Mouse (Mus musculus) ES-E14 (cell line): ENCODE results near the gene Sh2d6. TPM values are rescaled to one million over a fixed set of nuclear protein-coding genes. Genes with fewer than 3 reads are reported as not detected.

Experiments
- DNase-seq: peaks from one replicate; pipeline ENCODE4 v3.0.0-alpha.2; 2013; ENCODE audit warnings: low read depth, low spot score
- H3K27ac ChIP-seq: 2 replicates; pipeline ENCODE4 v1.5.1; 2012; ENCODE audit warnings: low read depth, mild to moderate bottlenecking, low read length, moderate library complexity, mixed read lengths; ENCODE audit not compliant: poor library complexity, insufficient read depth, severe bottlenecking
- H3K36me3 ChIP-seq: 2 replicates; pipeline ENCODE4 v1.6.1; 2012; ENCODE audit warnings: mild to moderate bottlenecking, low read length, moderate library complexity, mixed read lengths; ENCODE audit not compliant: control insufficient read depth, poor library complexity, insufficient read depth, severe bottlenecking
- H3K4me1 ChIP-seq, 2 experiments: fragments of 150-350 bp in 1 of 2; sonication (generic) in 1 of 2; 2 replicates each; pipeline ENCODE4 v1.6.1; 2012; ENCODE audit warnings: low read length in 2 of 2, mild to moderate bottlenecking in 1 of 2, mixed read lengths in 1 of 2; ENCODE audit not compliant: control insufficient read depth in 2 of 2, insufficient read depth in 2 of 2, poor library complexity in 1 of 2
- H3K4me3 ChIP-seq, 2 experiments: fragments of 150-350 bp in 1 of 2; sonication (generic) in 1 of 2; 2 replicates each; pipeline ENCODE4 v1.5.1; 2012; ENCODE audit warnings: low read length in 2 of 2, low read depth in 1 of 2, mild to moderate bottlenecking in 1 of 2, mixed read lengths in 1 of 2; ENCODE audit not compliant: insufficient read depth in 1 of 2, poor library complexity in 1 of 2, severe bottlenecking in 1 of 2
- H3K9ac ChIP-seq: 2 replicates; pipeline ENCODE4 v1.6.1; 2012; ENCODE audit warnings: low read depth, mild to moderate bottlenecking, low read length, mixed read lengths; ENCODE audit not compliant: poor library complexity, insufficient read depth, severe bottlenecking
- H3K9me3 ChIP-seq: fragments of 150-350 bp; sonication (generic); 2 replicates; pipeline ENCODE4 v1.6.1; 2012; ENCODE audit warnings: low read depth, mild to moderate bottlenecking, low read length; ENCODE audit not compliant: control insufficient read depth, insufficient read depth
- CHD2 ChIP-seq: IDR thresholded peaks from 2 replicates; pipeline ENCODE4 v1.6.1; 2014; ENCODE audit warnings: mild to moderate bottlenecking, low read depth, low read length, inconsistent platforms
- HCFC1 ChIP-seq: IDR thresholded peaks from 2 replicates; pipeline ENCODE4 v1.6.1; 2012; ENCODE audit warnings: low read length, inconsistent platforms, borderline replicate concordance; ENCODE audit not compliant: insufficient read depth
- MAFK ChIP-seq: IDR thresholded peaks from 2 replicates; pipeline ENCODE4 v1.6.1; 2014; ENCODE audit warnings: mild to moderate bottlenecking, low read depth, low read length, inconsistent platforms; ENCODE audit not compliant: insufficient read depth
- ZC3H11A ChIP-seq: IDR thresholded peaks from 2 replicates; pipeline ENCODE4 v1.6.1; 2012; ENCODE audit warnings: low read depth, mild to moderate bottlenecking, inconsistent platforms, low read length, borderline replicate concordance
- ZNF384 ChIP-seq: IDR thresholded peaks from 2 replicates; pipeline ENCODE4 v1.6.1; 2012; ENCODE audit warnings: low read depth, low read length, inconsistent platforms
- in situ Hi-C, 2 experiments: fragments of 600-800 bp; cut with MboI; formaldehyde crosslinking; loops; one replicate each; pipeline ENCODE4 v1.15.1; 2025; ENCODE audit warnings: low sequenced_read_pairs in 2 of 2, inconsistent platforms in 1 of 2; ENCODE audit not compliant: unreplicated experiment in 2 of 2
- total RNA-seq: library from RNA; depleted of rRNA; stranded (reverse); fragments of 300-350 nt; gene quantifications from 2 replicates; pipeline ENCODE4 v1.2.3, GENCODE M21; 2012

The Sh2d6 gene
- total RNA-seq, 1 experiment: not detected

DNA sequence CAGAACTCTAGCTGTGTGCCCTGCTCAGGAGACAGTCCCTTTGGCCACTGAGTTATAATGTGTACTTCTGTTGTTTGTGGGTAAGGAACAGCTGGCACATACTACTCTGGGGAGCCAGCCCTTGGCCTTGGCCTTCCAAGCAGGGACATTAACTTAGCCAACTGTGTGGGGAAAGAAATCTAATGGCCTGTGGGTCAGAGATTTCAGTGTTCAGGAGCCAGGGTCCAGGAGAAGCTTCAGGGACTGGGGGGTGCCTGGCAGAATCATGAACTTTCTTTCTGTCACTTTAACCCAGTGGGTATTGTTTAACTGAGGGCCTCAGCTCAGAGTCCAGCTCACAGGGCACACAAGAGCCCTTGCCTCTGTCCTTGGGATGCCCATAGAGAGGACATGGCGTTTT is 15.4 kb downstream of the Sh2d6 start:
- Histone ChIP-seq H3K4me1 (peaks cover 0 to 2% of the 10 kb centered on the region in 2 experiments; a peak in 2 of 4 replicates), H3K4me3 (no peak overlapping the region), H3K9ac (no peak overlapping the region), H3K27ac (no peak overlapping the region), H3K9me3 (no peaks in the 10 kb centered on the region), H3K36me3 (no peaks in the 10 kb centered on the region)
- in situ Hi-C loops: no loop called here
- TF ChIP-seq MAFK: no peak
- TF ChIP-seq ZNF384: no peak
- no peak for TF ChIP-seq ZC3H11A
- no peak for TF ChIP-seq CHD2
- no peak for DNase-seq

DNA sequence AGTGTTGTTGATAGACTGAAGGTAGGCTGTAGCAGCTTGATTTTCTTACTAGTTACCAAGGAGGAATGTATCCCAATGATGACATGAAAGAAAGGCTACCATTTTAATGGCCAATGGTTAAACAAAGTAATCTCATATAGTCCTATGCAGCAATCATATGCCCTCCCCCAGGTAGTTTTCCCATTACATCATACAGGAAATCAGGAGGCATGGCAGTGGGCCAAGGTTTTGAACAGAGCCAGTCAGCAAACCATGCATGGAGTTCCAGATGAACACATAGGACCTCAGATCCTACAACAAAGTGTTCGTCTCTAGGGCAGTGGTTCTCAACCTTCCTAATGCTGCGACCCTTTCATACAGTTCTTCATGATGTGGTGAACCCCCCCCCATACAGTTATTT is 17.6 kb downstream of the Sh2d6 start:
- no peak overlapping the region for H3K9ac ChIP-seq
- no peak overlapping the region for H3K4me3 ChIP-seq
- no peaks in the 10 kb centered on the region for H3K9me3 ChIP-seq
- in situ Hi-C loops: no loop called here
- no peak overlapping the region for H3K27ac ChIP-seq
- TF ChIP-seq ZNF384 (no peak), MAFK (no peak), HCFC1 (no peak), CHD2 (no peak), ZC3H11A (no peak)
- H3K36me3 ChIP-seq: no peaks in the 10 kb centered on the region
- no peak for DNase-seq
- H3K4me1 ChIP-seq: peaks cover 0 to 2% of the 10 kb centered on the region in 2 experiments; a peak in 1 of 4 replicates

DNA sequence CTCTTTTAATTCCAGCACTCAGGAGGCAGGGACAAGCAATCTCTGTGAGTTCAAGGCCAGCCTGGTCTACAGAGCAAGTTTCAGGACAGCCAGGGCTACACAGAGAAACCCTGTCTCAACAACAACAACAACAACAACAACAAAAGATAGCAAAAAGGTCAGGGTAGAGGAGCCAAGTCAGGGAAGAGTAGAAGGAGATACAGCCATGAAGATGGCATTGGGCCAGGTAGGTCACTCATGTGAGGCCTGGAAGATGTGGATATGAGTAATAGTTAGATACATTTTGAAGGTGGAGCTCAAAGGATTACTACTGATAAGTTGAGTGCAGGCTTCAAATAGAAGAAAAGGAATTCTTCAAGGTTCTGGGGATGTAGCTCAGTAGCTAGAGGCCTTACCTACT is 18.2 kb downstream of the Sh2d6 start:
- TF ChIP-seq ZNF384: no peak
- TF ChIP-seq ZC3H11A: no peak
- TF ChIP-seq HCFC1: no peak
- no peak for TF ChIP-seq CHD2
- TF ChIP-seq MAFK: no peak
- in situ Hi-C loops: no loop called here

DNA sequence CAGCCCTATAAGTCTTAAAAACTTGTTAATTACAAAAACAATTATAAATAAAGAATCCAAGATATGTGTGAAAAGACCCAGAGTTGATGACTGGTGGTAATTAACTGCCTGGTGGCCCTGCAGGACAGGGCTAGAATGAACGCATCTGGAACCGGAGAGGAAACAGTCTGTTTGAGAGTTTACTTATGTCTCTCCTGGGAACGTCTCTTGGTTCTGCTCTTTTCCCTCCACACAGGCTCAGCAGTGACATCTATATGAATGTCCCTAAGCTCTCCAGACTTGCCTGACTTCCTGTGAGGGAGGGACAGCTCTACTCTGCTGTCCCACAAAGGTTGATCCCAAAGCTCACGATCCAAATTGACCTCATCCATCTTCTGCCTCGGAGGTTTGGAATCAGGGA is 22.6 kb downstream of the Sh2d6 start:
- Histone ChIP-seq H3K4me3 (no peak overlapping the region), H3K36me3 (no peaks in the 10 kb centered on the region), H3K9ac (no peak overlapping the region), H3K9me3 (no peaks in the 10 kb centered on the region), H3K4me1 (0 out of 4 replicates have a peak, but pooled peaks cover 0 to 2% of the 10 kb centered on the region in 2 experiments), H3K27ac (no peak overlapping the region)
- in situ Hi-C loops: no loop called here
- DNase-seq: no peak
- no peak for TF ChIP-seq HCFC1
- TF ChIP-seq CHD2: no peak
- no peak for TF ChIP-seq ZC3H11A

More for the DNA sequence above, 18.2 kb downstream of the Sh2d6 start:
- no peak overlapping the region for H3K27ac ChIP-seq
- no peak overlapping the region for H3K4me3 ChIP-seq
- peaks cover 0 to under 1% of the 10 kb centered on the region in 2 experiments; a peak in 1 of 4 replicates for H3K4me1 ChIP-seq
- no peaks in the 10 kb centered on the region for H3K9me3 ChIP-seq
- H3K9ac ChIP-seq: no peak overlapping the region
- no peaks in the 10 kb centered on the region for H3K36me3 ChIP-seq
- no peak for DNase-seq

DNA sequence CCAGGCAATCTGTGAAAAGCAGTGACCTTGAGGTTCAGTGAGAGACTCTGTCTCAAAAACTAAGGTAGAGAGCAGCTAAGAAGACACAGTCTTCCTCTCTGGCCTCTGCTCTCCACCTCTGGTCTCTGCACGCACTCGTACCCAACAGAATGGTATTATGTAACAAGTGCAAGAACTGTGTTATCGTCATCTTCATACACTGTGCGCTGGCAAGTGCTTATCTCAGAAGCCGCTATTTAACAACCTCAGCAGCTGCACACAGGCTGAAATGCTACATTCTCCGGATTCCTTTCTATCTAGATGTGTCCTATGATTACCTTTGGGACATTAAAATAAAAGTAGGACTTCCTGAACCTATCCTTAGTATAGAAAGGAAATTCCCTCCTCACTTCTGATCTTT is 28.6 kb downstream of the Sh2d6 start:
- H3K9me3 ChIP-seq: no peaks in the 10 kb centered on the region
- H3K27ac ChIP-seq: no peak overlapping the region
- H3K9ac ChIP-seq: no peak overlapping the region
- H3K36me3 ChIP-seq: no peaks in the 10 kb centered on the region
- H3K4me3 ChIP-seq: no peak overlapping the region
- H3K4me1 ChIP-seq: peaks cover 3 to 4% of the 10 kb centered on the region in 2 experiments; a peak in 1 of 4 replicates
- no peak for TF ChIP-seq ZC3H11A
- TF ChIP-seq ZNF384: no peak
- no peak for TF ChIP-seq HCFC1
- TF ChIP-seq CHD2: no peak
- TF ChIP-seq MAFK: no peak
- DNase-seq: no peak
- in situ Hi-C loops: no loop called here
